11 mouse cellular contexts compared by ENCODE assay signal in genomic region chr4:56831013-56831609, GRCm38 (mm10). TPM values are rescaled to one million over a fixed set of nuclear protein-coding genes. Genes with fewer than 3 reads are reported as not detected.
DNase-seq lines count a peak whose midpoint lies in the region; ATAC-seq and TF ChIP-seq lines count a peak whose summit lies in the region.
"Had no signal": no experiment of that assay in that cellular context is flagged by ENCODE, and none has a peak within 500 bp of the region (broad histone marks: within the 10 kb centered on the region; RNA-seq: fewer than 3 reads in every experiment).

No protein-coding gene starts in this region.

- TF ChIP-seq CTCF in spleen, adult 2 months (IDR thresholded peaks at IDR 0.05; ENCODE audit: extremely low read depth, insufficient read depth, insufficient read length, insufficient replicate concordance), result no peak

- H3K4me1 ChIP-seq in hindbrain, embryonic 10.5 days (replicated peaks), result peaks cover 12% of the 10 kb centered on the region
- H3K4me1 ChIP-seq in hindbrain, embryonic 12.5 days, result no peaks in the 10 kb centered on the region
- H3K4me1 ChIP-seq in spleen, adult 2 months (ENCODE audit: control insufficient read depth, insufficient read depth, insufficient read length), result peaks cover 9% of the 10 kb centered on the region; the same call in 1 of the 2 replicates
- H3K4me1 ChIP-seq: hindbrain, embryonic 13.5 days; megakaryocyte, embryonic 14.5 days had no signal

- H3K9ac ChIP-seq in hindbrain, embryonic 12.5 days, result no peak overlapping the region
- H3K9ac ChIP-seq: hindbrain, embryonic 13.5 days had no signal

- no peak for DNase-seq in hindbrain, embryonic 10.5 days (ENCODE audit: low spot score)
- DNase-seq in spleen, adult 2 months (ENCODE audit: low read depth in 1 of 2, low spot score in 2 of 2), result no peak
- DNase-seq in spleen, postnatal 36 days (ENCODE audit: low spot score in 2 of 2), result no peak
- no peak for DNase-seq in cerebellum, postnatal 14 days
- DNase-seq in thymus, postnatal 36 days, result no peak
- DNase-seq: thymus, postnatal 4 days had no signal

- no peak for TF ChIP-seq POLR2A in spleen, adult 2 months (IDR thresholded peaks at IDR 0.05; ENCODE audit: low read depth, low read length)

- 72% methylated on average over 13 of the region's 13 CpGs for WGBS in hindbrain, embryonic 10.5 days
- 68% methylated on average over 13 of the region's 13 CpGs for WGBS in hindbrain, embryonic 12.5 days
- WGBS in spleen, adult 2 months, result 39% methylated on average over 13 of the region's 13 CpGs

- H3K9me3 ChIP-seq in hindbrain, embryonic 10.5 days, result no peaks in the 10 kb centered on the region
- H3K9me3 ChIP-seq in hindbrain, embryonic 12.5 days (replicated peaks), result no peaks in the 10 kb centered on the region
- H3K9me3 ChIP-seq: hindbrain, embryonic 13.5 days; megakaryocyte, embryonic 14.5 days had no signal

- no peak overlapping the region for H3K4me3 ChIP-seq in hindbrain, embryonic 10.5 days
- no peak overlapping the region for H3K4me3 ChIP-seq in hindbrain, embryonic 12.5 days
- H3K4me3 ChIP-seq in spleen, adult 2 months (ENCODE audit: extremely low read depth, insufficient read depth, insufficient read length), result peak overlapping the region; percentile 42; the same call in 1 of the 2 replicates
- H3K4me3 ChIP-seq: erythroblast, embryonic 14.5 days; hindbrain, embryonic 13.5 days; megakaryocyte, embryonic 14.5 days had no signal

- H3K4me2 ChIP-seq in hindbrain, embryonic 12.5 days (replicated peaks), result no peak overlapping the region
- H3K4me2 ChIP-seq: hindbrain, embryonic 13.5 days had no signal

- no peak for ATAC-seq in hindbrain, embryonic 12.5 days (ENCODE audit: low FRiP score)
- ATAC-seq in inflammation-experienced regulatory T-cells, adult 6 months, result peak; percentile 70

- H3K27me3 ChIP-seq in hindbrain, embryonic 10.5 days (ENCODE audit: insufficient read depth, poor library complexity, severe bottlenecking), result no peaks in the 10 kb centered on the region
- H3K27me3 ChIP-seq in hindbrain, embryonic 12.5 days, result no peaks in the 10 kb centered on the region
- H3K27me3 ChIP-seq in spleen, adult 2 months (ENCODE audit: control insufficient read depth, insufficient read depth, low read length), result no peaks in the 10 kb centered on the region
- H3K27me3 ChIP-seq: hindbrain, embryonic 13.5 days; megakaryocyte, embryonic 14.5 days had no signal

- peaks cover 78% of the 10 kb centered on the region for H3K36me3 ChIP-seq in hindbrain, embryonic 10.5 days
- H3K36me3 ChIP-seq in hindbrain, embryonic 12.5 days, result peaks cover 57% of the 10 kb centered on the region
- H3K36me3 ChIP-seq in spleen, adult 2 months (ENCODE audit: control insufficient read depth, insufficient read depth, low read length), result no peaks in the 10 kb centered on the region

- 0 out of 2 replicates have a peak overlapping the region, but pooled peaks have one; percentile 4 for H3K27ac ChIP-seq in hindbrain, embryonic 10.5 days
- H3K27ac ChIP-seq in hindbrain, embryonic 12.5 days, result no peak overlapping the region
- H3K27ac ChIP-seq in spleen, adult 2 months (ENCODE audit: insufficient read depth, low read length), result peak overlapping the region; percentile 41
- H3K27ac ChIP-seq: hindbrain, embryonic 13.5 days had no signal

RNA-seq across cellular contexts. Expression of gene Fam206a, which starts 29.0 kb away (rescaled TPM):
- 23.5 and 25.8 TPM in 2 replicates for polyA plus RNA-seq in hindbrain, embryonic 10.5 days (2016; fragmentation: Nextera tagmentation; extraction: Ambion mirVana)
- polyA plus RNA-seq in hindbrain, embryonic 12.5 days (2016; fragmentation: Nextera tagmentation; extraction: Ambion mirVana), result 22.2 and 24.1 TPM in 2 replicates
- 3.1 and 3.5 TPM in 2 replicates for polyA plus RNA-seq in spleen, adult 2 months (2012; rRNA removed)
- 10 to 100 TPM; 11.6 to 16.0 (median 12.9) TPM for polyA plus RNA-seq in inflammation-experienced regulatory T-cells, adult 6 months (2017; shearing (Covaris generic))

RNA-seq across cellular contexts. Expression of gene Elp1, which starts 29.0 kb away (rescaled TPM):
- polyA plus RNA-seq in hindbrain, embryonic 10.5 days (2016; fragmentation: Nextera tagmentation; extraction: Ambion mirVana), result 76.2 and 84.3 TPM in 2 replicates
- polyA plus RNA-seq in hindbrain, embryonic 12.5 days (2016; fragmentation: Nextera tagmentation; extraction: Ambion mirVana), result 73.9 and 84.9 TPM in 2 replicates
- 8.6 and 9.7 TPM in 2 replicates for polyA plus RNA-seq in spleen, adult 2 months (2012; rRNA removed)
- 10 to 100 TPM; 12.1 to 27.9 (median 23.6) TPM for polyA plus RNA-seq in inflammation-experienced regulatory T-cells, adult 6 months (2017; shearing (Covaris generic))

RNA-seq across cellular contexts. Expression of gene Ctnnal1, which starts 33.9 kb away (rescaled TPM):
- 23.1 and 29.7 TPM in 2 replicates for polyA plus RNA-seq in hindbrain, embryonic 10.5 days (2016; fragmentation: Nextera tagmentation; extraction: Ambion mirVana)
- 23.4 and 23.7 TPM in 2 replicates for polyA plus RNA-seq in hindbrain, embryonic 12.5 days (2016; fragmentation: Nextera tagmentation; extraction: Ambion mirVana)
- polyA plus RNA-seq in spleen, adult 2 months (2012; rRNA removed), result 1.7 and 2.0 TPM in 2 replicates
- polyA plus RNA-seq in inflammation-experienced regulatory T-cells, adult 6 months (2017; shearing (Covaris generic)), result 1 to 10 TPM in 2 of 3 experiments, under 1 TPM in 1; 0.89 to 2.6 (median 1.5) TPM
